Mouse (Mus musculus) hindbrain, postnatal 0 days (tissue): ENCODE data around the gene Tmem208. TPM values are rescaled to one million over a fixed set of nuclear protein-coding genes. Genes with fewer than 3 reads are reported as not detected.
"Not testable (repeated sequence)": the region's sequence is repeated elsewhere in the genome, so short reads cannot be mapped to it uniquely, and the experiment has no call there.

Experiments used
- ATAC-seq: fragments of 200-750 bp; cut with Nextera tagmentation; 2 replicates; pipeline ENCODE4 v1.8.0; 2017; ENCODE audit warnings: mild to moderate bottlenecking, moderate TSS enrichment, moderate library complexity
- DNase-seq: peaks from one replicate; pipeline ENCODE4 v3.0.0-alpha.2; 2015; ENCODE audit warnings: low spot score
- H3K27ac ChIP-seq: fragments of 300-500 bp; sonication (generic); 2 replicates; pipeline ENCODE4 v1.5.1; 2014; ENCODE audit warnings: mild to moderate bottlenecking
- H3K27me3 ChIP-seq: fragments of 300-500 bp; sonication (generic); 2 replicates; pipeline ENCODE4 v1.6.1; 2014; ENCODE audit warnings: low read length, mixed read lengths; ENCODE audit not compliant: insufficient read depth
- H3K36me3 ChIP-seq: fragments of 300-500 bp; sonication (generic); 2 replicates; pipeline ENCODE4 v1.6.1; 2014; ENCODE audit warnings: low read length, mixed read lengths; ENCODE audit not compliant: insufficient read depth
- H3K4me1 ChIP-seq: fragments of 300-500 bp; sonication (generic); 2 replicates; pipeline ENCODE4 v1.6.1; 2014; ENCODE audit warnings: antibody characterized with exemption, low read length, mixed read lengths; ENCODE audit not compliant: insufficient read depth
- H3K4me2 ChIP-seq: fragments of 300-500 bp; sonication (generic); 2 replicates; pipeline ENCODE4 v1.6.1; 2014; ENCODE audit warnings: low read depth, mild to moderate bottlenecking, low read length, moderate library complexity, mixed read lengths
- H3K4me3 ChIP-seq: fragments of 300-500 bp; sonication (generic); 2 replicates; pipeline ENCODE4 v1.5.1; 2014; ENCODE audit warnings: low read length
- H3K9ac ChIP-seq: fragments of 300-500 bp; sonication (generic); replicated peaks from 2 replicates; pipeline ENCODE4 v1.6.1; 2014; ENCODE audit warnings: mild to moderate bottlenecking, low read length, moderate library complexity, mixed read lengths
- H3K9me3 ChIP-seq: fragments of 300-500 bp; sonication (generic); 2 replicates; pipeline ENCODE4 v1.6.1; 2016; ENCODE audit warnings: low read length, mixed read lengths
- CTCF ChIP-seq: IDR thresholded peaks from 2 replicates; pipeline ENCODE4 v1.5.1; 2016; ENCODE audit warnings: antibody characterized with exemption, control low read depth, low read depth
- WGBS: fragments of 180-500 bp; shearing (Covaris S2); extraction: QIAGEN DNeasy Blood & Tissue Kit; methylation state at CpG from one replicate; pipeline ENCODE4 v1.1.7; 2014; 5-methylcytosine and 5-hydroxymethylcytosine counted together
- polyA plus RNA-seq: library from polyadenylated mRNA; unstranded; fragments of >200 nt; fragmentation: Nextera tagmentation; extraction: Ambion mirVana; gene quantifications from 2 replicates; pipeline ENCODE4 v1.2.1, GENCODE M21; 2015
- total RNA-seq: library from RNA; depleted of rRNA; stranded (reverse); fragments of >200 nt; gene quantifications from 2 replicates; pipeline ENCODE4 v1.2.3, GENCODE M21; 2014

Tmem208 gene
- total and polyA plus RNA-seq, 2 experiments from 2014 or later = 101 to 138 TPM

DNA sequence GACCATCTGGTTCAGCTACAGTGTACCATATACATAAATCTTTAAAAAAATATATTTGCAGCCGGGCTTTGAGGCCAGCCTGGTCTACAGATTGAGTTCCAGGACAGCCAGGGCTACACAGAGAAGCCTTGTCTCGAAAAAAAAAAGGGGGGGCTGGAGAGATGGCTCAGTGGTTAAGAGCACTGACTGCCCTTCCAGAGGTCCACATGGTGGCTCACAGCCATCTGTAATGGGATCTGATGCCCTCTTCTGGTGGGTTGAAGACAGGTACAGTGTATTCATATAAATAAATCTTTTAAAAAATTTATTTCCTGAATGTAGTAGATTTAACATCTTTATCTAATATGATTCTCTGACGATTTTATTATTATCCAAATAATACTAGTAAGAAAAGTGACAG lies 34.4 kb upstream of the Tmem208 start:
- 70% methylated on average over 3 of the region's 3 CpGs for WGBS
- H3K36me3 ChIP-seq, H3K27ac ChIP-seq, H3K4me2 ChIP-seq, H3K27me3 ChIP-seq, H3K4me1 ChIP-seq, ATAC-seq, H3K9ac ChIP-seq, H3K9me3 ChIP-seq, H3K4me3 ChIP-seq, DNase-seq: not testable (repeated sequence)
- peak; percentile 24; the same call in 1 of the 2 replicates for TF ChIP-seq CTCF

GRCm38 (mm10) chr8:105292471-105292870 lies 33.7 kb upstream of the Tmem208 start:
- no peak overlapping the region for H3K27ac ChIP-seq
- H3K9ac ChIP-seq = no peak overlapping the region
- DNase-seq (no peak), ATAC-seq (no peak)
- no peak overlapping the region for H3K4me3 ChIP-seq
- TF ChIP-seq CTCF = no peak
- no peaks in the 10 kb centered on the region for H3K27me3 ChIP-seq
- H3K4me2 ChIP-seq = no peak overlapping the region
- H3K9me3 ChIP-seq = no peaks in the 10 kb centered on the region
- WGBS = 85% methylated on average over 7 of the region's 7 CpGs
- no peaks in the 10 kb centered on the region for H3K36me3 ChIP-seq
- peaks cover 13% of the 10 kb centered on the region for H3K4me1 ChIP-seq

DNA sequence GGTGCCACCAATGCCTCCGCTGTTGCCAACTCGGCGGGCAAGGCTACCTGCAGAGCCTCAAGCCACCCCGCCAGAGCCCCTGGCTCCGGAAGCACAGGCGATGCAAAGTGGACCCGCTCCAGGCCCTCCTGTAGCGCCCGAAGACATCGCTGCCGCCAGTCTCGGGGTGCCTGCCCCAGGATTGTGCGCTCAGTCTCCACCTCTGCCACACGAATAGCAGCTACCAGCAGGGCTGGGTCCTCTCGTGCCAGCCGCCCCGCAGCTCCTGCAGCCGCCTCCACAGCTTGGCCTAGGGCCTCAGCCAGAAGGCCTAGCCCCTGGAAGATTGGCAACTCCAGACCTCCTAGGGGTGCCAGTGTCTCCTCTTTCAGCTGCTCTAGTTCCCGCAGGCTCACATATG lies 32.7 kb upstream of the Tmem208 start:
- no peaks in the 10 kb centered on the region for H3K9me3 ChIP-seq
- no peak overlapping the region for H3K27ac ChIP-seq
- DNase-seq (no peak), ATAC-seq (no peak)
- H3K36me3 ChIP-seq = no peaks in the 10 kb centered on the region
- no peak overlapping the region for H3K9ac ChIP-seq
- no peak overlapping the region for H3K4me2 ChIP-seq
- H3K4me3 ChIP-seq = no peak overlapping the region
- TF ChIP-seq CTCF = no peak
- WGBS = 54% methylated on average over 19 of the region's 19 CpGs
- H3K27me3 ChIP-seq = no peaks in the 10 kb centered on the region
- H3K4me1 ChIP-seq = peaks cover 15% of the 10 kb centered on the region

DNA sequence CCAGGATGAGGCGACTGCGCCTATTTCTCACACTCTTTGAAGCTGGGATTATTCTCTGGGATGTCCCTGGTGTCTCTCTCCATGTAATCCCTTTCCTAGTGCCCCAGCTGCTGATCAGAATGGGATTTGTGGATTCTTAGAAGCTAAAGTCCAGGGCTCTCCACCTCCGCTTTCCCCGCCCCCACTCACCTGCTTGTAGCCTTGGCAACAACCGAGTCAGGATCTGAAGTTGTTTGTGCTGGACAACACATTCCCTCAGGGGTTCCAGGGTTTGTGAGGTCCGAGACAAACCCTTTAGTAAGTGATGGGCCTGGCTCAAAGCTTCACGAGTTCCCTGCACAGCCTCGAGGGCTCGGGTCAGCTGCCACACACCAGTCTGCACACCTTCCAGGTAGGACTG lies 31.4 kb upstream of the Tmem208 start:
- H3K9me3 ChIP-seq = no peaks in the 10 kb centered on the region
- no peak overlapping the region for H3K27ac ChIP-seq
- no peaks in the 10 kb centered on the region for H3K27me3 ChIP-seq
- H3K4me1 ChIP-seq = peaks cover 19% of the 10 kb centered on the region
- no peak overlapping the region for H3K4me3 ChIP-seq
- peaks cover under 1% of the 10 kb centered on the region for H3K36me3 ChIP-seq
- DNase-seq (no peak), ATAC-seq (no peak)
- 70% methylated on average over 9 of the region's 9 CpGs for WGBS
- no peak for TF ChIP-seq CTCF
- H3K4me2 ChIP-seq = no peak overlapping the region
- no peak overlapping the region for H3K9ac ChIP-seq

GRCm38 (mm10) chr8:105295256-105295655 lies 30.9 kb upstream of the Tmem208 start:
- 0 out of 2 replicates have a peak overlapping the region, but pooled peaks have one; percentile 16 for H3K4me2 ChIP-seq
- no peak overlapping the region for H3K27ac ChIP-seq
- H3K4me3 ChIP-seq = no peak overlapping the region
- no peaks in the 10 kb centered on the region for H3K27me3 ChIP-seq
- ATAC-seq (no peak), DNase-seq (no peak)
- peaks cover 5% of the 10 kb centered on the region for H3K36me3 ChIP-seq
- WGBS = 68% methylated on average over 11 of the region's 11 CpGs
- no peak for TF ChIP-seq CTCF
- H3K9ac ChIP-seq = no peak overlapping the region
- H3K9me3 ChIP-seq = no peaks in the 10 kb centered on the region
- peaks cover 15% of the 10 kb centered on the region for H3K4me1 ChIP-seq

DNA sequence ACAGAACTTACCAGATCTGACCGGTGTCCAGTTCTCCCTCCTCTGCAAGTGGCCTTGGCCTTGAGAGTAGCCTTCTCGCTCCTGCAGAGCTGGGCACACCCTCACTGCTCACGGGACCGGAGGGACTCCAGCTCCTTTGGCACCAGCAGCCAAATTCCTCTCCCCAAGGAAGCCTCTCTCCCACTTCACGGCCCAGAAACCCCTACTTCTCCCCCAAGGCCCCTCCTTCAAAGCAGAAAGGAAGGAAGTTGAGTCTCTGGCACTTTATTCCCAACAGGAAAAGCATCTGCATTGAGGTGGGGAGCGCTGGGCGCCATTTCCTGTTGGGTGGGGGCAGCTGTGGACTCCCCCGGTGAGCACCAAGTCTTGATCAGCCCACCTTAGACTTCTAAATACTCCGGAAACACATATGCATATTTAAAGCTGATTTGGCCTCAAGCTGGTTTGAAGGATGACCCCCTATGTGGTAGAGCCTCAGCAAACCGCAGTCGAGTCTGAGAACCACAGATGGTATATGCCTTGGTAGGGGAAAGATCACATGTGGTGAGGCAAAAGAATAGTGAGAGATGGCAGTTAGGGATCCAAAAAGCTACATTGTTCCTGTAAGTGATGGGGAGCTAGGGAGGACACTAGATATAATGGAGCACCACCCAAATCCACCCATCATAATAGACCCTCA lies 30.1 kb upstream of the Tmem208 start, which contains the start of gene Exoc3l:
TSS of gene Exoc3l (minus strand) at position 207 of the 679 bp plus-strand sequence.
- 60% methylated on average over 11 of the region's 11 CpGs for WGBS
- DNase-seq = no peak
- Histone ChIP-seq H3K36me3 (peaks cover 11% of the 10 kb centered on the region), H3K4me3 (peak within 1 kb of the TSS; percentile 96), H3K4me1 (peaks cover 15% of the 10 kb centered on the region), H3K9ac (no peak within 1 kb of the TSS), H3K27ac (peak within 1 kb of the TSS; percentile 77; the same call in 1 of the 2 replicates), H3K27me3 (no peaks in the 10 kb centered on the region), H3K9me3 (no peaks in the 10 kb centered on the region), H3K4me2 (peak within 1 kb of the TSS; percentile 75)
- TF ChIP-seq CTCF = no peak
- no peak for ATAC-seq
